Mouse (Mus musculus) forebrain, embryonic 16.5 days (tissue): ENCODE results near the gene Chka. TPM values are rescaled to one million over a fixed set of nuclear protein-coding genes. Genes with fewer than 3 reads are reported as not detected.

Experiments used
- ATAC-seq: fragments of 200-750 bp; cut with Nextera tagmentation; 2 replicates; pipeline ENCODE4 v1.8.0; 2017; ENCODE audit warnings: mild to moderate bottlenecking, moderate library complexity
- H3K27ac ChIP-seq: fragments of 300-500 bp; sonication (generic); 2 replicates; pipeline ENCODE4 v1.5.1; 2014; ENCODE audit warnings: low read length, control low read depth
- H3K27me3 ChIP-seq: fragments of 300-500 bp; sonication (generic); replicated peaks from 2 replicates; pipeline ENCODE4 v1.6.1; 2014; ENCODE audit warnings: low read length; ENCODE audit not compliant: control insufficient read depth, insufficient read depth
- H3K36me3 ChIP-seq: fragments of 300-500 bp; sonication (generic); 2 replicates; pipeline ENCODE4 v1.6.1; 2014; ENCODE audit not compliant: control insufficient read depth, insufficient read depth
- H3K4me1 ChIP-seq: fragments of 300-500 bp; sonication (generic); replicated peaks from 2 replicates; pipeline ENCODE4 v1.6.1; 2014; ENCODE audit warnings: low read length; ENCODE audit not compliant: control insufficient read depth, insufficient read depth
- H3K4me2 ChIP-seq: fragments of 300-500 bp; sonication (generic); 2 replicates; pipeline ENCODE4 v1.6.1; 2014; ENCODE audit warnings: mild to moderate bottlenecking, low read length, control low read depth
- H3K4me3 ChIP-seq: fragments of 300-500 bp; sonication (generic); replicated peaks from 2 replicates; pipeline ENCODE4 v1.5.1; 2014; ENCODE audit warnings: mild to moderate bottlenecking, low read length, control low read depth
- H3K9ac ChIP-seq: fragments of 300-500 bp; sonication (generic); replicated peaks from 2 replicates; pipeline ENCODE4 v1.6.1; 2014; ENCODE audit warnings: low read depth, low read length, control low read depth
- H3K9me3 ChIP-seq: fragments of 300-500 bp; sonication (generic); 2 replicates; pipeline ENCODE4 v1.6.1; 2016; ENCODE audit warnings: low read length; ENCODE audit not compliant: control insufficient read depth
- WGBS: fragments of 180-500 bp; shearing (Covaris S2); extraction: QIAGEN DNeasy Blood & Tissue Kit; methylation state at CpG from one replicate; pipeline ENCODE4 v1.1.7; 2014; 5-methylcytosine and 5-hydroxymethylcytosine counted together
- polyA plus RNA-seq: library from polyadenylated mRNA; unstranded; fragments of >200 nt; fragmentation: Nextera tagmentation; extraction: Ambion mirVana; gene quantifications from 2 replicates; pipeline ENCODE4 v1.2.1, GENCODE M21; 2015

Gene Chka
- polyA plus RNA-seq, 1 experiment from 2014 or later, result 66.7 TPM

DNA sequence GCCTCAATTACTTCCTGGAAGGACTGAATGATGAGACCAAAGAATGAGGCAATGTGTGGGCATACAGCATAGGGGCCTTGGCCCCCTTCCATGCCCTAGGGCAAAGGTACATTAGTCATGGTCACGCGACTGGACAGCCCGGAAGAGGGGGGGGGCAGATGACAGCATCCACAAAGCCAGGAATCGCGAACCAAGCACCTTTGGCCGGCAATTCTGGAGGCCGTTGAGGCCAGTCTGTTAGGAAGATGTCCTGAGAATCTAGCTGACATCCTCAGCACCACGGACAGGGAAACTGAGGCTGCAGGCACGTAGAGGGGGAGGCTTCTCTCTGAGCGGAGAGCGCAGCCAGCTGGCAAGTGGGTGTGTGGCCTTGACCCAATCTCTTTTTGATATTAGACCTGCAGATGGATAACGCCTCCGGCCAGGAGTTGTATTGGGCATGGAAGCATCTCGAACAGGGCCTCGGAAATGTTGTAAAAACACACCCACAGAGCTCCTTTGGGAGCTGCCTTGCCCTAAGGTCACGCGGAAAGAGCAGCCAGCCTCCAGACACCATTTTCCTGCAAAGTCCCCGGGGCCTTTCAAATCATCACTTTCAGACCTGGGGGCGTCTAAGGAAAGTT, 615 bp upstream of the Chka start:
- 8% methylated on average over 19 of the region's 19 CpGs for WGBS
- peak overlapping the region; percentile 89 for H3K4me3 ChIP-seq
- ATAC-seq, result no peak

GRCm38 (mm10) chr19:3851979-3852681, 557 bp downstream of the Chka start:
- H3K36me3 ChIP-seq, result no peaks in the 10 kb centered on the region
- peak overlapping the region; percentile 97 for H3K27ac ChIP-seq
- peak overlapping the region; percentile 55 for H3K4me2 ChIP-seq
- H3K9ac ChIP-seq, result peak overlapping the region; percentile 87
- peak overlapping the region; percentile 89 for H3K4me3 ChIP-seq
- peak; percentile 26 for ATAC-seq
- under 1% methylated on average over 66 of the region's 74 CpGs for WGBS
- H3K4me1 ChIP-seq, result peaks cover 30% of the 10 kb centered on the region
- no peaks in the 10 kb centered on the region for H3K9me3 ChIP-seq
- no peaks in the 10 kb centered on the region for H3K27me3 ChIP-seq

More for the DNA sequence above, 615 bp upstream of the Chka start:
- Histone ChIP-seq H3K9me3 (no peaks in the 10 kb centered on the region), H3K27me3 (no peaks in the 10 kb centered on the region), H3K9ac (peak overlapping the region; percentile 51), H3K36me3 (no peaks in the 10 kb centered on the region), H3K4me1 (peaks cover 28% of the 10 kb centered on the region), H3K27ac (peak overlapping the region; percentile 41; the same call in 1 of the 2 replicates), H3K4me2 (peak overlapping the region; percentile 55)

DNA sequence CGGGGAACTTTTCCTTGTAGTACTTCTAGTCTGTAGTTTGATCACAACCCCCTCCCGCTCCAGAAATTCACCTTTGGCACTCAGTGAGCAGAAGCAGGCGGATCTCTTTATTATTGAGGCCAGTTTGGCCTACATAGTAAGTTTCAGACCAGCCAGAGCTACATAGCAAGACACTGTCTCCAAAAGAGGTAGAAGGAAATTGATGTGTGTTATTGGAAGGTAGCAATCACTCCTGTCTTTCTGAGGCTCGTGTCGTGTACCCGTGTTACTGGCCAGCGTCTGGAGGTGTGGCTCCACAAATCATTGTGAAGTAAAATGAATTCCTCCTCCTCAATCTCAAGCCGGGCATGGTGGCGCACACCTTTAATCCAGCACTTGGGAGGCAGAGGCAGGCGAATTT, 1.5 kb downstream of the Chka start:
- no peaks in the 10 kb centered on the region for H3K36me3 ChIP-seq
- H3K27ac ChIP-seq, result no peak overlapping the region
- ATAC-seq, result no peak
- H3K4me3 ChIP-seq, result peak overlapping the region; percentile 89
- H3K9me3 ChIP-seq, result no peaks in the 10 kb centered on the region
- H3K4me1 ChIP-seq, result peaks cover 32% of the 10 kb centered on the region
- H3K9ac ChIP-seq, result no peak overlapping the region
- H3K4me2 ChIP-seq, result peak overlapping the region; percentile 55
- 90% methylated on average over 10 of the region's 10 CpGs for WGBS
- no peaks in the 10 kb centered on the region for H3K27me3 ChIP-seq

- no peak for ATAC-seq
- Histone ChIP-seq H3K9ac (no peak overlapping the region), H3K36me3 (no peaks in the 10 kb centered on the region), H3K4me3 (no peak overlapping the region), H3K9me3 (no peaks in the 10 kb centered on the region), H3K27me3 (no peaks in the 10 kb centered on the region), H3K4me2 (no peak overlapping the region), H3K4me1 (peaks cover 32% of the 10 kb centered on the region), H3K27ac (no peak overlapping the region)
- 87% methylated on average over 1 of the region's 1 CpGs for WGBS
These were observed 2.3 kb downstream of the Chka start for GRCm38 (mm10) chr19:3853891-3854290.

DNA sequence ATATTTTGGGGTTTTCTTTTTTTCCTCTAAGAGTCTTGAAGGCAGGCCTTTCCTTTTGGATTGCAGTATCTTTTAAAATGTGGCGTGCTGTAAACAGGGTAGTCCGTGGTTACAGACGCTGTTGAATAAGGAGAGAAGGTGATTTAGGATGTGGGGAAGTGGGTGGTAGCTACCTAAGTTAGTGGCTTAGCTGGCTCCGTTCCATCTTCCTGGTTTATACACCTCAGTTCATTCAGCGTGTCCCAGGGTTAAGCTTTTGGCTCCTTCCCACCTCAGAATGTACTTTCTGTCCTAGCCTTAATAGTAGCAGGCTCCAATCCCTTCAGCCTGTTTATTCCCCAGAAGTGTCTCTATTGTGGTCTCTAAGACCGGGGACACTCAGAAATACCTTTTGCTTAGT, 3.5 kb downstream of the Chka start:
- no peaks in the 10 kb centered on the region for H3K9me3 ChIP-seq
- H3K27me3 ChIP-seq, result no peaks in the 10 kb centered on the region
- WGBS, result 61% methylated on average over 6 of the region's 6 CpGs
- no peak overlapping the region for H3K9ac ChIP-seq
- no peak overlapping the region for H3K4me3 ChIP-seq
- no peaks in the 10 kb centered on the region for H3K36me3 ChIP-seq
- H3K4me1 ChIP-seq, result peaks cover 32% of the 10 kb centered on the region
- no peak overlapping the region for H3K27ac ChIP-seq
- no peak for ATAC-seq
- no peak overlapping the region for H3K4me2 ChIP-seq

- no peak overlapping the region for H3K4me3 ChIP-seq
- peaks cover 32% of the 10 kb centered on the region for H3K4me1 ChIP-seq
- H3K4me2 ChIP-seq, result no peak overlapping the region
- H3K9ac ChIP-seq, result no peak overlapping the region
- ATAC-seq, result no peak
- 26% methylated on average over 4 of the region's 4 CpGs for WGBS
- no peaks in the 10 kb centered on the region for H3K9me3 ChIP-seq
- no peak overlapping the region for H3K27ac ChIP-seq
- no peaks in the 10 kb centered on the region for H3K36me3 ChIP-seq
- no peaks in the 10 kb centered on the region for H3K27me3 ChIP-seq
These were observed 4.0 kb downstream of the Chka start for GRCm38 (mm10) chr19:3855601-3856000.

GRCm38 (mm10) chr19:3857220-3857619, 5.6 kb downstream of the Chka start:
- no peaks in the 10 kb centered on the region for H3K27me3 ChIP-seq
- no peak for ATAC-seq
- H3K9me3 ChIP-seq, result no peaks in the 10 kb centered on the region
- H3K36me3 ChIP-seq, result peaks cover 4% of the 10 kb centered on the region; the same call in 1 of the 2 replicates
- no peak overlapping the region for H3K4me2 ChIP-seq
- no peak overlapping the region for H3K27ac ChIP-seq
- H3K4me3 ChIP-seq, result no peak overlapping the region
- peaks cover 26% of the 10 kb centered on the region for H3K4me1 ChIP-seq
- H3K9ac ChIP-seq, result no peak overlapping the region
- 66% methylated on average over 3 of the region's 3 CpGs for WGBS

- Histone ChIP-seq H3K4me1 (no peaks in the 10 kb centered on the region), H3K27me3 (no peaks in the 10 kb centered on the region), H3K9ac (no peak overlapping the region), H3K4me3 (no peak overlapping the region), H3K9me3 (no peaks in the 10 kb centered on the region), H3K36me3 (peaks cover 4% of the 10 kb centered on the region; the same call in 1 of the 2 replicates), H3K4me2 (no peak overlapping the region), H3K27ac (no peak overlapping the region)
- 84% methylated on average over 2 of the region's 2 CpGs for WGBS
- no peak for ATAC-seq
These were observed 11.1 kb downstream of the Chka start for GRCm38 (mm10) chr19:3862713-3863112.

DNA sequence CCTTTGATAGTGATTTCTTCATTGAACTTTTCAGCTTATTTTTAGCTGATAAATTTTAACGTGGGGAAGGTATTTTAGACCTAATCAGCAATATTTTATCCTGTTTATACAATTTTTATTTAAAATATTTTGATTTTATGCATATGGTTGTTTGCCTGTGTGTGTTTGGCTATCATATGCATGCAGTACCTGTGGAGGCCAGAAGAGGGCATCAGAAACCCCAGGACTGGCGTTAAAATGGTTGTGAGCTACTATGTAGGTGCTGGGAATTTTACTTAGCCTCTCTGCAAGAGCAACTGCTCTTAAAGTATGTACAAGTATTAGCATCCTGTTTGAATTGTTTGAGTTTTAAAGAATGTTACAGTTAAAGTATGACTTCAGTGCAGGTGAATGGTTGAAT, 13.4 kb downstream of the Chka start:
- no peak for ATAC-seq
- WGBS, result 86% methylated on average over 2 of the region's 2 CpGs

More for the DNA sequence above, 13.4 kb downstream of the Chka start:
- peaks cover 4% of the 10 kb centered on the region; the same call in 1 of the 2 replicates for H3K36me3 ChIP-seq
- H3K27me3 ChIP-seq, result no peaks in the 10 kb centered on the region
- H3K4me2 ChIP-seq, result no peak overlapping the region
- no peak overlapping the region for H3K9ac ChIP-seq
- no peak overlapping the region for H3K4me3 ChIP-seq
- H3K27ac ChIP-seq, result no peak overlapping the region
- no peaks in the 10 kb centered on the region for H3K9me3 ChIP-seq
- H3K4me1 ChIP-seq, result no peaks in the 10 kb centered on the region; the same call in 1 of the 2 replicates
